ENCODE assay signal across 8 mouse cellular contexts in the genomic region with DNA sequence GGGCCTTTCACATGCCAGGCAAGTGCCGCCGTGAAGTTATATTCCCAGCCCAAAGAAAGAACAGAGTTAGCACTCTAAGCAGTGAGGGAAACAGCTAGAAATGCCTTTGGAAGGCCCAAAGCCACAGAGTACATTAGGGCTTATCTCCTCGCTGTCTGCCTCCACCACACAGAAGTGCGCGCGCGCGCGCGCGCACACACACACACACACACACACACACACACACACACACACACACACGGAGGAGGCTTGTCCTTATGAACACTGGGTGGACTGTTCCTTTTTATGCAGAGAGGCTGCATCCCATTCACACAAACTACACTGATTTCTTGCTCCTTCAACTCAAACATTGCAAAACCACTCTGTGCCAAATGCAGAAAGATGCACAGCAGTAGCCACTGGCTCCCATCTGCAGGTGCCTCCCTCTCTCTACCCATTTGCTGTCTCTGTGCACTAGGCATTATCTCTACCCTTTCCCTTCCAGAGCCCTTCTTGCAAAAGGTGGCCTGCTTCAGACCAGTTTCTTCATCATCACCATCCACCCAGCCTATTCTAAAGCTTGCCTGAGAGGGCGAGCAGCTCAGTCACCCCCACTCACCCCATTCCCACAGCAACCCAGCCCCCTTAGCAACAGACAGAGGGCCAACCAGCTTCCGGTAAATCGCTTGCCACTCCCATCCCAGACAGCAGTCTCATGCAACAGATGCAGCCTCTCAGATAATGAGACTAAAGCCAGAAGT.
DNase-seq lines count a peak whose midpoint lies in the region; ATAC-seq lines count a peak whose summit lies in the region.

No protein-coding gene starts in this region.

- ATAC-seq in forebrain, embryonic 14.5 days: peak; percentile 41
- ATAC-seq in midbrain, embryonic 16.5 days: peak; percentile 43

- H3K27ac ChIP-seq in forebrain, embryonic 14.5 days (ENCODE audit: low read depth, low read length): peak overlapping the region; percentile 39; the same call in 1 of the 2 replicates
- peak overlapping the region; percentile 44; the same call in 1 of the 2 replicates for H3K27ac ChIP-seq in midbrain, embryonic 16.5 days (ENCODE audit: low read length)

- no peaks in the 10 kb centered on the region for H3K9me3 ChIP-seq in forebrain, embryonic 14.5 days (replicated peaks; ENCODE audit: control insufficient read depth, low read length)
- H3K9me3 ChIP-seq in midbrain, embryonic 16.5 days (replicated peaks; ENCODE audit: control insufficient read depth, low read length, poor library complexity, severe bottlenecking): no peaks in the 10 kb centered on the region

- DNase-seq in CD4-positive helper T cell, adult 2 months (ENCODE audit: low read depth, low spot score): peak; percentile 45
- DNase-seq in MN1 (ENCODE audit: low spot score): peak; percentile 74
- peak; percentile 56 for DNase-seq in forebrain, embryonic 14.5 days (ENCODE audit: low spot score)
- peak; percentile 55 to 79 for DNase-seq in layer of hippocampus, postnatal 14 days (ENCODE audit: low spot score in 2 of 2)
- peak; percentile 47 for DNase-seq in yolk sac, embryonic 10.5 days (ENCODE audit: low spot score)
- DNase-seq in ovary, postnatal 14 days (ENCODE audit: low spot score): no peak
- DNase-seq in heart, adult 9 months (ENCODE audit: low spot score in 2 of 2): no peak

- H3K9ac ChIP-seq in forebrain, embryonic 14.5 days (ENCODE audit: low read length): no peak overlapping the region; the same call in 1 of the 2 replicates
- no peak overlapping the region; the same call in 1 of the 2 replicates for H3K9ac ChIP-seq in midbrain, embryonic 16.5 days (ENCODE audit: low read depth, low read length)

- H3K27me3 ChIP-seq in forebrain, embryonic 14.5 days (replicated peaks; ENCODE audit: control insufficient read depth, insufficient read depth, low read length): no peaks in the 10 kb centered on the region
- no peaks in the 10 kb centered on the region for H3K27me3 ChIP-seq in midbrain, embryonic 16.5 days (ENCODE audit: control insufficient read depth, insufficient read depth, low read depth, low read length)

- H3K36me3 ChIP-seq in forebrain, embryonic 14.5 days (ENCODE audit: control insufficient read depth, insufficient read depth, low read length): peaks cover 4% of the 10 kb centered on the region; the same call in 1 of the 2 replicates
- H3K36me3 ChIP-seq in midbrain, embryonic 16.5 days (ENCODE audit: control insufficient read depth, insufficient read depth, low read length): no peaks in the 10 kb centered on the region

- H3K4me2 ChIP-seq in forebrain, embryonic 14.5 days (ENCODE audit: low read length): peak overlapping the region; percentile 18; the same call in 1 of the 2 replicates
- H3K4me2 ChIP-seq in midbrain, embryonic 16.5 days (ENCODE audit: low read length): peak overlapping the region; percentile 73

- no peak overlapping the region for H3K4me3 ChIP-seq in forebrain, embryonic 14.5 days (ENCODE audit: low read depth, low read length)
- peak overlapping the region; percentile 35 for H3K4me3 ChIP-seq in midbrain, embryonic 16.5 days (ENCODE audit: low read depth, low read length)

- H3K4me1 ChIP-seq in forebrain, embryonic 14.5 days (ENCODE audit: control insufficient read depth, insufficient read depth, low read length): peaks cover 43% of the 10 kb centered on the region
- H3K4me1 ChIP-seq in midbrain, embryonic 16.5 days (ENCODE audit: control insufficient read depth, insufficient read depth, low read length): peaks cover 47% of the 10 kb centered on the region

- WGBS in forebrain, embryonic 14.5 days: 69% methylated on average over 15 of the region's 15 CpGs
- 69% methylated on average over 14 of the region's 15 CpGs for WGBS in midbrain, embryonic 16.5 days

Comparison
In these comparisons a context has a peak if more than half of its experiments do, and no peak if none do; other contexts are left out.
1. DNase-seq: peak in CD4-positive helper T cell, adult 2 months (single experiment), MN1 (single experiment), forebrain, embryonic 14.5 days (single experiment), layer of hippocampus, postnatal 14 days (2 of 2) and yolk sac, embryonic 10.5 days (single experiment); none in ovary, postnatal 14 days (single experiment) and heart, adult 9 months (0 of 2).